Mouse (Mus musculus) liver, adult 2 months (tissue): ENCODE results near the gene Chuk.

ENCODE experiments used
- CTCF ChIP-seq: fragments of 200-500 bp; IDR thresholded peaks from 2 replicates; pipeline ENCODE4 v1.5.1; 2011; ENCODE audit warnings: low read depth, low read length, control low read depth
- POLR2A ChIP-seq: fragments of 200-500 bp; IDR thresholded peaks from 2 replicates; pipeline ENCODE4 v1.6.1; 2011; ENCODE audit warnings: low read length, control low read depth; ENCODE audit not compliant: insufficient read depth; ENCODE audit errors: extremely low read depth

DNA sequence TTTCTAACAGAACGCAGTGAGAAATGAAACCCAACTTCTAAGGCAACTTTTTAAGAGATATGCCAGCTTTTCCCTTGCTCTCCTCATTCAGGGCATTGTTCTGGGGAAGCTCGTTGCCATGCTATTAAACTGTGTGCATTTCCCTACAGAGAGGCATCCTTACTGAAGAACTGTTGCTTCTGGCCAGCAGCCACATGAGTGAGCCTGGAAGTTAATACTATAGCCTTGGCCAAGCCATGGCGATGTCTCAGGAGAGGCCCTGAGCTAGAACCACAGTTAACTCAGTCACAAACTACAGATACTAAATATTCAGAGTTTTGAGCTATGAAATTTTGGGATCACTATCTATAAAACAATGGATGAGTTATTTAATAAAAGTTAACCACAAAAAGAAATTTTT lies 4.3 kb downstream of the Chuk start:
- TF ChIP-seq CTCF (no peak), POLR2A (no peak)
